Mouse (Mus musculus) G1E (cell line): Measurements from ENCODE around the gene Arhgef9. TPM values are rescaled to one million over a fixed set of nuclear protein-coding genes. Genes with fewer than 3 reads are reported as not detected.

ENCODE experiments used
- ATAC-seq: 2 replicates; pipeline ENCODE4 v1.8.0; 2016; ENCODE audit warnings: mild to moderate bottlenecking; ENCODE audit not compliant: insufficient number of reproducible peaks, poor library complexity, low FRiP score, severe bottlenecking; ENCODE audit errors: extremely low read depth
- DNase-seq: peaks from one replicate; pipeline ENCODE4 v3.0.0; 2012; ENCODE audit warnings: low spot score
- H3K27me3 ChIP-seq: 2 replicates; pipeline ENCODE4 v1.6.1; 2012; ENCODE audit warnings: mild to moderate bottlenecking, low read length, inconsistent platforms; ENCODE audit not compliant: insufficient read depth
- H3K36me3 ChIP-seq: replicated peaks from 2 replicates; pipeline ENCODE3; 2012; ENCODE audit warnings: mild to moderate bottlenecking, inconsistent platforms
- H3K4me1 ChIP-seq: 2 replicates; pipeline ENCODE4 v1.6.1; 2012; ENCODE audit warnings: low read depth, low read length, inconsistent platforms, mixed read lengths; ENCODE audit not compliant: insufficient read depth
- H3K4me3 ChIP-seq: 2 replicates; pipeline ENCODE4 v1.5.1; 2012; ENCODE audit warnings: low read depth, mild to moderate bottlenecking, inconsistent platforms, low read length, moderate library complexity, mixed read lengths
- H3K9me3 ChIP-seq: replicated peaks from 2 replicates; pipeline ENCODE4 v1.6.1; 2012; ENCODE audit warnings: inconsistent platforms
- CTCF ChIP-seq: IDR thresholded peaks from 2 replicates; pipeline ENCODE4 v1.5.1; 2012; ENCODE audit warnings: low read depth, low read length, inconsistent platforms, mixed read lengths
- GATA1 ChIP-seq: IDR thresholded peaks from 2 replicates; pipeline ENCODE4 v1.6.1; 2012; ENCODE audit warnings: borderline replicate concordance, low read length, inconsistent platforms, mixed read lengths
- GATA2 ChIP-seq: IDR thresholded peaks from 2 replicates; pipeline ENCODE4 v1.6.1; 2012; ENCODE audit warnings: low read depth, low read length, inconsistent platforms, borderline replicate concordance
- POLR2AphosphoS5 ChIP-seq: IDR thresholded peaks from 2 replicates; pipeline ENCODE4 v1.6.1; 2012; ENCODE audit warnings: low read depth, low read length, inconsistent platforms; ENCODE audit not compliant: insufficient replicate concordance
- TAL1 ChIP-seq: conservative IDR thresholded peaks from 2 replicates; pipeline ENCODE4 v1.6.1; 2012; ENCODE audit warnings: low read depth, low read length, inconsistent platforms, mixed read lengths
- polyA plus RNA-seq: library from polyadenylated mRNA; stranded (reverse); fragments of >175 nt; gene quantifications from 2 replicates; pipeline ENCODE4 v1.2.3, GENCODE M21; 2012
- total RNA-seq, 2 experiments: library from RNA; stranded (forward) in 1 of 2; stranded (reverse) in 1 of 2; fragments of 200-1000 nt in 1 of 2; fragments of >200 nt in 1 of 2; fragmentation: Nextera tagmentation in 1 of 2; gene quantifications; 2 replicates each; pipeline ENCODE4 v1.2.3; 2014 to 2017

Arhgef9 gene
- total and polyA plus RNA-seq, 3 experiments = 0.16 to 0.53 TPM; not detected in 1

DNA sequence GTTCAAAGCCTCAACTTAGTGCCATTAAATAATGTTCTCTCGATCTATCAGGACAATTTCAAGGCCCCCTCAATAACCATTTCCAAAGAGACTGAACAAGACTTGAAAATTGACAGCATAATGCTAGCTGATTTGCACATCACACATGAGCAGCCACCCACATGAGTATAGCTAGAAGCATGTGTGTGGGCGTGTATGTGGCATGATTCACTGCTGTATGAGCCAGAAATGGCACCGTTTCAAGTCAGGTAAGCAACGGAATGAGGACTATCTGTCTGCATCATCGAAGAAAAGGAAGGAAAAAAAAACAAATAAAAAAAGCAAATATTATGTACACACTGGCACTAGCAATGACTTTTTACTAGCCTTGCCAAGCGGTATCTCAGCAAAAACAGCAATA, 32.5 kb downstream of the Arhgef9 start:
- ATAC-seq (no peak), DNase-seq (no peak)
- TF ChIP-seq POLR2AphosphoS5 = no peak
- no peak for TF ChIP-seq CTCF
- TF ChIP-seq GATA2 = no peak
- TF ChIP-seq TAL1 = no peak
- no peak for TF ChIP-seq GATA1
- Histone ChIP-seq H3K9me3 (no peaks in the 10 kb centered on the region), H3K36me3 (no peaks in the 10 kb centered on the region), H3K4me1 (peaks cover 3% of the 10 kb centered on the region; the same call in 1 of the 2 replicates), H3K4me3 (no peak overlapping the region), H3K27me3 (no peaks in the 10 kb centered on the region)

DNA sequence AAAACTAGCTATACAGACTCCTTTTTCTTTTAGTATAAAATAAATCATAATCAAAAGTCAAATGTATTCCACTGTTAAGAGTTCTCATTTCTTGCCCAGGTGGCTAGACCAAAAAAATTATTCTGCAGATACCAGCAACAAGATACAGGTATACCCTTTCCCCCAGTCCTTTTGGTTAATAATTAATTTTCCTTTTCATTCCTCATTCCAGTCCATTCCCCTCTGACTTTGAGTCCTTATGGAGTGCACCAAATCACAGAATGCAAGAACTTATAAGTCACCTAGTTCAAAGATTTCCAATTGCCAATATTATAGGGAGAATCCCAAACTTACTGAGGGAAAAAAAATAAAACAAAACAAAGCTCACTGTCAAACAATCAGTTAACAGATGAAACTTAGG, 33.2 kb downstream of the Arhgef9 start:
- TF ChIP-seq GATA2 = no peak
- no peak for TF ChIP-seq CTCF
- no peak for TF ChIP-seq POLR2AphosphoS5
- no peak for TF ChIP-seq TAL1
- TF ChIP-seq GATA1 = no peak
- ATAC-seq = no peak
- DNase-seq = no peak
- Histone ChIP-seq H3K4me3 (no peak overlapping the region), H3K27me3 (no peaks in the 10 kb centered on the region), H3K36me3 (no peaks in the 10 kb centered on the region), H3K4me1 (peaks cover 3% of the 10 kb centered on the region; the same call in 1 of the 2 replicates), H3K9me3 (no peaks in the 10 kb centered on the region)

DNA sequence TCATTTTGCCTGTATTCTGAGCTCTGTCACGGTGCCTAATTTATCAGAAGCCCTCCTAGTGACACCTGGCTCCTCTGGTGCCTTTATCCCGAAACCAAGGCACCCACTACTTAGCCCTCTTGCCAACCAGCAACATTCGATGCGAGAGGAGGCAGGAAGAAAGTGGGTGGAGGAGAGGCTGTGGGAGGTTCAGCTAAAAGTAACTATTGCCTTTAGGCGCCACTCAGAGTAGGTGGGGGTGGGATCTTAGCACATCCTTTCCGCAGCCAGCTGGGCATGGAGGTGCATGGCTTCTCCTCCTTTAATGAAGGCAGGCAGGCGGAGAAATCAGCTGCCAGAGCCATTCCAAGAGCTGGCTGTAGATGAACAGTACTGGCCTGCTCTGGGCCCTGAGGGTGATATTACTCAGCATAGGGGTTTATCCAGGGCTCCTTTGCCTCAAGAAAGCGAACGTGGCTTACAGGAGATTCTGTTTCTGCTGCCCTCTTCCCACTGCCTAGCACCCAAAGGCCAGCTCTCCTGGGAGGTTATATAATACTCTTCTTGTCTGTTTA, 39.7 kb downstream of the Arhgef9 start:
- H3K4me1 ChIP-seq = no peaks in the 10 kb centered on the region
- H3K9me3 ChIP-seq = no peaks in the 10 kb centered on the region
- DNase-seq = no peak
- H3K36me3 ChIP-seq = no peaks in the 10 kb centered on the region
- peaks cover 4% of the 10 kb centered on the region; the same call in 1 of the 2 replicates for H3K27me3 ChIP-seq
- ATAC-seq = no peak
- TF ChIP-seq TAL1 (no peak), GATA1 (no peak), CTCF (no peak), GATA2 (no peak), POLR2AphosphoS5 (no peak)
- H3K4me3 ChIP-seq = no peak overlapping the region

DNA sequence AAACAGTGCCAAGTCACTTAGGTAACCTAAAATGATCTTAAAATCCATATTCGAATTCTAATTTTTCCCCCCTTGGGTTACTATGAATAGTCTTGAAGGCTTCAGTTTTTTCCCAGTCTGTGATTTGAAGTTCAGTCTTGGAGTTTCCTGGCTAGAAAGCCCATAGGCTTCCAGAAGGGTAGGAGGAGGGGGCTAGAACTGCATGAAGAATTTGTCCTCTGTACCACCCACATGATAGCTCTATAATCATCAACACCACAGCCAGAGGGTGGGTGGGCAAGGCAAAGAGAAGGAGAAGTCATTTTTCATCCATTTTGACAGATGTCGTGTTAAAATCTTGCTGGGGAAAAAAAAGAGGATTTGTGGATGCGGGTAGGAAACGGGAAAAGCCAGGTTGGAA, 58.0 kb downstream of the Arhgef9 start:
- no peak for ATAC-seq
- Histone ChIP-seq H3K4me1 (no peaks in the 10 kb centered on the region), H3K27me3 (no peaks in the 10 kb centered on the region), H3K36me3 (no peaks in the 10 kb centered on the region), H3K9me3 (no peaks in the 10 kb centered on the region), H3K4me3 (no peak overlapping the region)
- DNase-seq = no peak
- no peak for TF ChIP-seq GATA2
- TF ChIP-seq CTCF = no peak
- no peak for TF ChIP-seq POLR2AphosphoS5
- no peak for TF ChIP-seq TAL1
- TF ChIP-seq GATA1 = no peak

DNA sequence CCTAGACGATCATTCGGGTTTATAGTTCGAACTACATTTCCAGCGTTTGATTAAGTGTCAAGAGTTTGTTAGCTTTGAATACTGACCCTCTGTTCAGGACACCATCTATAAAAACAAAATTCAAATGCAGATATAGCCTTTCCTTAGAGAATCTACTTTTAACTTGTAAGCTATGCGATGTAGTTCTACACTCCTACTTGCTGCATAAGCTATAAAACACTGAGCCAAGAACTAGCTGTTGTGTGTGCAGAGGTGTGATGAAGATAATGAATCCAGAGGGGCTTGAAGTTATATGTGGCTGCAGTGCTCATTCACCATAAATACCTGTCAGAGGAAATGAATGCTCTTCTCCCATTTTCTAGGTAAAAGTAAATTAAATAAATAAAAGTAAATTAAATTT, 63.2 kb downstream of the Arhgef9 start:
- TF ChIP-seq GATA2 (no peak), POLR2AphosphoS5 (no peak), GATA1 (no peak), CTCF (no peak), TAL1 (no peak)
- Histone ChIP-seq H3K4me3 (no peak overlapping the region), H3K27me3 (no peaks in the 10 kb centered on the region), H3K36me3 (no peaks in the 10 kb centered on the region), H3K9me3 (no peaks in the 10 kb centered on the region), H3K4me1 (no peaks in the 10 kb centered on the region)
- ATAC-seq (no peak), DNase-seq (no peak)

DNA sequence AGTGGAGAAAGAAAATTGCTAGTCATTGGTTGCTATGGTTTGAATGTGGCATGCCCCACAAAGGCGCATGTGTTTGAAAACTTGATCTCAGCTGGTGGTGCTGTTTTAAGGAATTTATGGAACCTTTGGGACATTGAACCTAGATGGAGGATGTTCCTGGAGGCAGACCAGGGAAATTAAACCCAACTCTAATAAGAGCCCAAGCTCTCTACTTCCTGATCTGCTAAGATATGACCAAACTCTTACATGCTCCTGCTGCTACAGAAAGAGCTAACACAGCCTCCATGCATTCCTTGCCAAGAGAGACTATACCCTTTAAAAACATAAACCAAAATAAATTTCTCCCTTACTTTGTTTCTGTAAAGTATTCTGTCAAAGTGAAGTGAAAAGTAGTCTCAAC, 63.7 kb downstream of the Arhgef9 start:
- no peak for TF ChIP-seq CTCF
- TF ChIP-seq TAL1 = no peak
- TF ChIP-seq GATA2 = no peak
- no peak for TF ChIP-seq POLR2AphosphoS5
- TF ChIP-seq GATA1 = no peak
- no peak for ATAC-seq
- Histone ChIP-seq H3K9me3 (no peaks in the 10 kb centered on the region), H3K4me3 (no peak overlapping the region), H3K4me1 (no peaks in the 10 kb centered on the region), H3K27me3 (no peaks in the 10 kb centered on the region), H3K36me3 (no peaks in the 10 kb centered on the region)
- DNase-seq = no peak

DNA sequence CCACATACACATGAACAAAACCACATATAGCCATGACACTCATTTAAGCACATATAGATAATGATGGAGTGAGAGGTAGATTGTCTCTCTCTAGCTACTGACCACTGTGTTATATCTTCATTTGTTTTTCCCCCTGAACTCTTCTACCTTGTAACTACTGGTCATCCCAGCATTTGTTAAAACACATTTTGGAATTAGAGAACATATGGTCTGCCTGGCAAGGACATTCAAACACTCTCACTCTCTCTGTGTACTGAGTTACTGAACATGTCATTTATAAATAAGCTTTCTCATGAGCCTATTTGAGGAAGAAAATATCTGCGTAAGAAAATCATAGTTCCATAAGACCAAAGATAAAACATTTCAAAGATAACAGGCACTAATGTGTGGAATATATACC, 64.9 kb downstream of the Arhgef9 start:
- Histone ChIP-seq H3K4me1 (no peaks in the 10 kb centered on the region), H3K4me3 (no peak overlapping the region), H3K9me3 (no peaks in the 10 kb centered on the region), H3K36me3 (no peaks in the 10 kb centered on the region), H3K27me3 (no peaks in the 10 kb centered on the region)
- ATAC-seq = no peak
- TF ChIP-seq CTCF = no peak
- TF ChIP-seq POLR2AphosphoS5 = no peak
- TF ChIP-seq TAL1 = no peak
- TF ChIP-seq GATA1 = no peak
- TF ChIP-seq GATA2 = no peak
- no peak for DNase-seq
